In genomic region chr13:34650953-34651352, GRCm38 (mm10) we compare ENCODE assay signal across 7 mouse cellular contexts. TPM values are rescaled to one million over a fixed set of nuclear protein-coding genes. Genes with fewer than 3 reads are reported as not detected.
A peak's percentile ranks its signal among the peaks of the same experiment; 100 is the strongest.
DNase-seq lines count a peak whose midpoint lies in the region; ATAC-seq and TF ChIP-seq lines count a peak whose summit lies in the region.

No protein-coding gene starts in this region.

- H3K4me2 ChIP-seq in stomach, embryonic 14.5 days (replicated peaks; ENCODE audit: low read depth, low read length), result peak overlapping the region; percentile 94

- DNase-seq in NIH3T3 (ENCODE audit: low read depth), result peak; percentile 83
- DNase-seq in heart, embryonic 10.5 days (ENCODE audit: low spot score), result no peak
- DNase-seq in kidney, adult 9 months, result peak; percentile 37
- peak; percentile 45 to 54 for DNase-seq in lung, adult 18-20 months
- no peak for DNase-seq in embryo, embryonic 10.5 days (ENCODE audit: low spot score)

- TF ChIP-seq POLR2A in cortical plate, adult 2 months (IDR thresholded peaks at IDR 0.05; ENCODE audit: extremely low read depth, insufficient read depth, low read length), result no peak

- H3K9me3 ChIP-seq in heart, embryonic 10.5 days, result no peaks in the 10 kb centered on the region
- H3K9me3 ChIP-seq in stomach, embryonic 14.5 days (ENCODE audit: control insufficient read depth, low read depth, low read length), result no peaks in the 10 kb centered on the region

- peak overlapping the region; percentile 64 for H3K4me3 ChIP-seq in cortical plate, adult 2 months (ENCODE audit: insufficient read depth, low read length)
- peak overlapping the region; percentile 78 for H3K4me3 ChIP-seq in heart, embryonic 10.5 days
- peak overlapping the region; percentile 55 for H3K4me3 ChIP-seq in stomach, embryonic 14.5 days (ENCODE audit: low read depth, low read length)

- WGBS in heart, embryonic 10.5 days, result 14% methylated on average over 10 of the region's 10 CpGs
- 37% methylated on average over 10 of the region's 10 CpGs for WGBS in stomach, embryonic 14.5 days

- no peaks in the 10 kb centered on the region for H3K4me1 ChIP-seq in cortical plate, adult 2 months (ENCODE audit: control insufficient read depth, insufficient read depth, low read length)
- peaks cover 39% of the 10 kb centered on the region for H3K4me1 ChIP-seq in heart, embryonic 10.5 days
- H3K4me1 ChIP-seq in stomach, embryonic 14.5 days (ENCODE audit: control insufficient read depth, insufficient read depth, low read length), result peaks cover 9% of the 10 kb centered on the region

- H3K27ac ChIP-seq in cortical plate, adult 2 months (ENCODE audit: insufficient read depth, low read length), result no peak overlapping the region
- H3K27ac ChIP-seq in heart, embryonic 10.5 days, result peak overlapping the region; percentile 91; the same call in 1 of the 2 replicates
- no peak overlapping the region for H3K27ac ChIP-seq in stomach, embryonic 14.5 days (ENCODE audit: low read length)

- no peak for ATAC-seq in stomach, embryonic 14.5 days (ENCODE audit: insufficient number of reproducible peaks, insufficient read depth, low FRiP score, low read depth)

- no peak for TF ChIP-seq CTCF in cortical plate, adult 2 months (IDR thresholded peaks at IDR 0.05; ENCODE audit: extremely low read depth, insufficient read depth, low read length)

- peaks cover 30% of the 10 kb centered on the region for H3K27me3 ChIP-seq in heart, embryonic 10.5 days (ENCODE audit: insufficient read depth, poor library complexity, severe bottlenecking)
- no peaks in the 10 kb centered on the region for H3K27me3 ChIP-seq in stomach, embryonic 14.5 days (ENCODE audit: control insufficient read depth, insufficient read depth, low read length)

- H3K9ac ChIP-seq in stomach, embryonic 14.5 days (replicated peaks; ENCODE audit: low read depth, low read length), result no peak overlapping the region

- H3K36me3 ChIP-seq in heart, embryonic 10.5 days, result no peaks in the 10 kb centered on the region
- H3K36me3 ChIP-seq in stomach, embryonic 14.5 days (ENCODE audit: control insufficient read depth, insufficient read depth, low read length), result no peaks in the 10 kb centered on the region

RNA-seq across cellular contexts. Expression of gene Pxdc1, which starts 2.3 kb away (rescaled TPM):
- polyA plus RNA-seq in cortical plate, adult 2 months (2012; rRNA removed), result 8.2 and 9.3 TPM in 2 replicates
- 11.2 and 11.7 TPM in 2 replicates for polyA plus RNA-seq in heart, embryonic 10.5 days (2016; fragmentation: Nextera tagmentation; extraction: Ambion mirVana)
- 11.8 and 12.5 TPM in 2 replicates for polyA plus RNA-seq in stomach, embryonic 14.5 days (2014; fragmentation: Nextera tagmentation; extraction: Ambion mirVana)

Comparison
In these comparisons a context has a peak if more than half of its experiments do, and no peak if none do; other contexts are left out.
1. DNase-seq: peak in NIH3T3 (single experiment), kidney, adult 9 months (single experiment) and lung, adult 18-20 months (2 of 2); none in heart, embryonic 10.5 days (single experiment) and embryo, embryonic 10.5 days (single experiment).
2. Peak in every context shown above with its lines, with median percentiles within 50 percentile points of each other: H3K4me3 ChIP-seq.